ENCODE assay signal across 19 mouse cellular contexts in genomic region chr11:20559236-20559950, GRCm38 (mm10). TPM values are rescaled to one million over a fixed set of nuclear protein-coding genes. Genes with fewer than 3 reads are reported as not detected.
DNase-seq lines count a peak whose midpoint lies in the region; ATAC-seq and TF ChIP-seq lines count a peak whose summit lies in the region.
"Had no signal": no experiment of that assay in that cellular context is flagged by ENCODE, and none has a peak within 500 bp of the region (broad histone marks: within the 10 kb centered on the region; RNA-seq: fewer than 3 reads in every experiment).

No protein-coding gene starts in this region.

- no peak overlapping the region for H3K9ac ChIP-seq in kidney, postnatal 0 days (ENCODE audit: low read depth, low read length)
- H3K9ac ChIP-seq in intestine, embryonic 14.5 days (ENCODE audit: low read length): no peak overlapping the region
- no peak overlapping the region for H3K9ac ChIP-seq in liver, embryonic 16.5 days (ENCODE audit: low read depth, low read length)
- H3K9ac ChIP-seq: forebrain, postnatal 0 days; hindbrain, embryonic 13.5 days; stomach, embryonic 15.5 days had no signal

- peak; percentile 57 for DNase-seq in kidney, postnatal 0 days (ENCODE audit: low spot score)
- no peak for DNase-seq in kidney, postnatal 25 days
- DNase-seq in CD4-positive helper T cell, adult 2 months (ENCODE audit: low read depth, low spot score): peak; percentile 17
- DNase-seq in intestine, embryonic 14.5 days (ENCODE audit: low spot score): peak; percentile 52
- DNase-seq in left cerebral cortex, postnatal 36 days (ENCODE audit: low spot score in 2 of 2): no peak
- DNase-seq: adrenal gland, postnatal 14 days; cerebellum, adult 9-10 months; forebrain, postnatal 0 days; gastrocnemius, postnatal 10 days; heart, postnatal 10 days; kidney, adult 9 months; lung, postnatal 4 days; spleen, adult 18-20 months; thymus, postnatal 25 days had no signal

- peaks cover 4% of the 10 kb centered on the region; the same call in 1 of the 2 replicates for H3K9me3 ChIP-seq in kidney, postnatal 0 days (replicated peaks; ENCODE audit: low read length)
- H3K9me3 ChIP-seq in intestine, embryonic 14.5 days (ENCODE audit: control insufficient read depth, low read length): no peaks in the 10 kb centered on the region
- H3K9me3 ChIP-seq in liver, embryonic 16.5 days (replicated peaks; ENCODE audit: control insufficient read depth, low read length): no peaks in the 10 kb centered on the region
- H3K9me3 ChIP-seq: stomach, embryonic 15.5 days had no signal

- intact Hi-C loops in left cerebral cortex, postnatal 36 days (cut with DNase I): no loop called here

- ATAC-seq in kidney, postnatal 0 days (replicated peaks; ENCODE audit: low FRiP score, low read depth): no peak
- ATAC-seq in intestine, embryonic 14.5 days (replicated peaks; ENCODE audit: low FRiP score, low TSS enrichment, low read depth): no peak
- ATAC-seq in liver, embryonic 16.5 days (ENCODE audit: low read depth): no peak
- ATAC-seq in monocyte, adult 5-6 weeks (replicated peaks; ENCODE audit: insufficient number of reproducible peaks, low FRiP score, low TSS enrichment, poor library complexity, severe bottlenecking): no peak
- ATAC-seq: forebrain, postnatal 0 days had no signal

- TF ChIP-seq CTCF in kidney, postnatal 0 days (IDR thresholded peaks at IDR 0.05; ENCODE audit: low read depth): no peak

- H3K4me3 ChIP-seq in kidney, postnatal 0 days (replicated peaks; ENCODE audit: low read depth, low read length): no peak overlapping the region
- no peak overlapping the region for H3K4me3 ChIP-seq in intestine, embryonic 14.5 days (ENCODE audit: low read depth, low read length)
- no peak overlapping the region for H3K4me3 ChIP-seq in liver, embryonic 16.5 days (ENCODE audit: low read depth, low read length)
- H3K4me3 ChIP-seq: hindbrain, embryonic 13.5 days; stomach, embryonic 15.5 days had no signal

- 36% methylated on average over 11 of the region's 11 CpGs for WGBS in kidney, postnatal 0 days
- WGBS in intestine, embryonic 14.5 days: 24% methylated on average over 11 of the region's 11 CpGs
- 59% methylated on average over 11 of the region's 11 CpGs for WGBS in liver, embryonic 16.5 days (ENCODE audit: insufficient replicate concordance)

- H3K4me1 ChIP-seq in kidney, postnatal 0 days (replicated peaks; ENCODE audit: insufficient read depth, low read length): 0 out of 2 replicates have a peak, but pooled peaks cover 9% of the 10 kb centered on the region
- H3K4me1 ChIP-seq in intestine, embryonic 14.5 days (replicated peaks; ENCODE audit: control insufficient read depth, insufficient read depth, low read length): peaks cover 20% of the 10 kb centered on the region
- H3K4me1 ChIP-seq in liver, embryonic 16.5 days (ENCODE audit: control insufficient read depth, low read depth, low read length): peaks cover 42% of the 10 kb centered on the region

- no peaks in the 10 kb centered on the region for H3K27me3 ChIP-seq in kidney, postnatal 0 days (ENCODE audit: insufficient read depth, low read length)
- no peaks in the 10 kb centered on the region for H3K27me3 ChIP-seq in intestine, embryonic 14.5 days (replicated peaks; ENCODE audit: control insufficient read depth, insufficient read depth, low read length)
- no peaks in the 10 kb centered on the region for H3K27me3 ChIP-seq in liver, embryonic 16.5 days (ENCODE audit: control insufficient read depth, insufficient read depth, low read depth, low read length)
- H3K27me3 ChIP-seq: hindbrain, embryonic 13.5 days; stomach, embryonic 15.5 days had no signal

- H3K27ac ChIP-seq in kidney, postnatal 0 days: no peak overlapping the region
- H3K27ac ChIP-seq in intestine, embryonic 14.5 days (ENCODE audit: low read depth): peak overlapping the region; percentile 27; the same call in 1 of the 2 replicates
- peak overlapping the region; percentile 32 for H3K27ac ChIP-seq in liver, embryonic 16.5 days (ENCODE audit: low read length)
- H3K27ac ChIP-seq: hindbrain, embryonic 13.5 days; stomach, embryonic 15.5 days had no signal

- H3K4me2 ChIP-seq in kidney, postnatal 0 days (ENCODE audit: low read length): peak overlapping the region; percentile 21
- peak overlapping the region; percentile 25 for H3K4me2 ChIP-seq in intestine, embryonic 14.5 days (ENCODE audit: low read length)
- H3K4me2 ChIP-seq in liver, embryonic 16.5 days (ENCODE audit: low read depth, low read length): no peak overlapping the region
- H3K4me2 ChIP-seq: hindbrain, embryonic 13.5 days; midbrain, embryonic 11.5 days; stomach, embryonic 15.5 days had no signal

- H3K36me3 ChIP-seq in kidney, postnatal 0 days (ENCODE audit: insufficient read depth, low read length): no peaks in the 10 kb centered on the region
- H3K36me3 ChIP-seq in intestine, embryonic 14.5 days (ENCODE audit: control insufficient read depth, insufficient read depth, low read length): no peaks in the 10 kb centered on the region
- H3K36me3 ChIP-seq in liver, embryonic 16.5 days (ENCODE audit: control insufficient read depth, insufficient read depth): no peaks in the 10 kb centered on the region
- H3K36me3 ChIP-seq: hindbrain, embryonic 13.5 days; stomach, embryonic 15.5 days had no signal

RNA-seq across cellular contexts. Expression of gene Sertad2, which starts 16.3 kb away (rescaled TPM):
- polyA plus RNA-seq in kidney, postnatal 0 days (2015; fragmentation: Nextera tagmentation; extraction: Ambion mirVana): 36.0 and 40.9 TPM in 2 replicates
- polyA plus RNA-seq in intestine, embryonic 14.5 days (2014; fragmentation: Nextera tagmentation; extraction: Ambion mirVana): 26.2 and 27.1 TPM in 2 replicates
- 27.8 and 34.9 TPM in 2 replicates for polyA plus RNA-seq in liver, embryonic 16.5 days (2015; fragmentation: Nextera tagmentation; extraction: Ambion mirVana)
- 10 to 100 TPM; 20.5 to 21.9 TPM for total RNA-seq in left cerebral cortex, postnatal 36 days (2021)
- total RNA-seq in monocyte, adult 5-6 weeks (2017): 23.4 to 29.4 TPM (median 24.9 TPM) in 3 replicates

Comparison
In these comparisons a context has a peak if more than half of its experiments do, and no peak if none do; other contexts are left out.
1. DNase-seq: peak in kidney, postnatal 0 days (single experiment), CD4-positive helper T cell, adult 2 months (single experiment) and intestine, embryonic 14.5 days (single experiment); none in kidney, postnatal 25 days (0 of 2) and left cerebral cortex, postnatal 36 days (0 of 2).